Mouse (Mus musculus) embryonic facial prominence, embryonic 10.5 days (tissue): ENCODE measurements around the gene Btbd7. TPM values are rescaled to one million over a fixed set of nuclear protein-coding genes. Genes with fewer than 3 reads are reported as not detected.

ENCODE experiments used
- DNase-seq: peaks from one replicate; pipeline ENCODE4 v3.0.0-alpha.2; 2017; ENCODE audit warnings: low spot score
- H3K27ac ChIP-seq: fragments of 300-500 bp; sonication (generic); replicated peaks from 2 replicates; pipeline ENCODE4 v1.5.1; 2016; ENCODE audit warnings: mild to moderate bottlenecking
- H3K27me3 ChIP-seq: fragments of 300-500 bp; sonication (generic); replicated peaks from 2 replicates; pipeline ENCODE4 v1.6.1; 2016; ENCODE audit warnings: low read depth, mild to moderate bottlenecking; ENCODE audit not compliant: poor library complexity, severe bottlenecking
- H3K36me3 ChIP-seq: fragments of 300-500 bp; sonication (generic); replicated peaks from 2 replicates; pipeline ENCODE4 v1.6.1; 2016; ENCODE audit warnings: mild to moderate bottlenecking, moderate library complexity
- H3K4me1 ChIP-seq: fragments of 300-500 bp; sonication (generic); 2 replicates; pipeline ENCODE4 v1.6.1; 2016
- H3K4me3 ChIP-seq: fragments of 300-500 bp; sonication (generic); 2 replicates; pipeline ENCODE4 v1.5.1; 2016; ENCODE audit warnings: mild to moderate bottlenecking, moderate library complexity
- H3K9me3 ChIP-seq: fragments of 300-500 bp; sonication (generic); 2 replicates; pipeline ENCODE4 v1.6.1; 2016; ENCODE audit warnings: mild to moderate bottlenecking
- WGBS: fragments of 180-500 bp; shearing (Covaris S2); methylation state at CpG from one replicate; pipeline ENCODE4 v1.1.7; 2016; 5-methylcytosine and 5-hydroxymethylcytosine counted together
- polyA plus RNA-seq: library from polyadenylated mRNA; unstranded; fragments of >200 nt; fragmentation: Nextera tagmentation; extraction: Ambion mirVana; gene quantifications from 2 replicates; pipeline ENCODE4 v1.2.1, GENCODE M21; 2016

Btbd7 gene
- polyA plus RNA-seq, 1 experiment from 2014 or later = 19.5 TPM

DNA sequence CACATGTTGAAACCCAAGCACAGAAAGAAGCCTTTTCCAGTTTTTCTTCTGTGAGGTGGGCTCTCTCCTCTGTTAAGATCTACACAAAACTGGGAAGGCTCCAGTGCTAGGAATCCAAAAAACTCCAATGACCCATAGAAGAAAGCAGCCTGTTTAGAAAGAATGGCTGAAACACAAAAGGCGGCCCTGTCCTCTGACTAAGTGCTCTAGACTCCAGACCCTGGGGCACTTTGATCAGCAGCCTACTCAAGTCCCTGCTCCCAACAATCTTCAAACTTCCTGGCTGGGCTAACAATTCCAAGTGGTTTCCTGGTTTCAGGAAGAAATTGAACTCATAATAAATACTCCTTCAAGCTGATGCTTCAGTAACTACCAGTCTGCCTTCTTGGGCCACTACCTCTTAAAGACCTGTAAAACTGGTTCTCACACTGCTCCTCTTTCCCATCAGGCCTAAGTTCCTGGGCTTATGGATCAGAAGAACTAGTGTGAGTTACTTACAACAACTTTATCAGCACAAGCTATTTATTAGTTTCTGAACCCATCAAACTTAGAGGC is 45.4 kb downstream of the Btbd7 start:
- no peaks in the 10 kb centered on the region for H3K27me3 ChIP-seq
- no peaks in the 10 kb centered on the region for H3K9me3 ChIP-seq
- H3K27ac ChIP-seq = no peak overlapping the region
- no peaks in the 10 kb centered on the region for H3K4me1 ChIP-seq
- WGBS = 58% methylated on average over 1 of the region's 1 CpGs
- DNase-seq = no peak
- no peak overlapping the region for H3K4me3 ChIP-seq
- H3K36me3 ChIP-seq = peaks cover 24% of the 10 kb centered on the region

DNA sequence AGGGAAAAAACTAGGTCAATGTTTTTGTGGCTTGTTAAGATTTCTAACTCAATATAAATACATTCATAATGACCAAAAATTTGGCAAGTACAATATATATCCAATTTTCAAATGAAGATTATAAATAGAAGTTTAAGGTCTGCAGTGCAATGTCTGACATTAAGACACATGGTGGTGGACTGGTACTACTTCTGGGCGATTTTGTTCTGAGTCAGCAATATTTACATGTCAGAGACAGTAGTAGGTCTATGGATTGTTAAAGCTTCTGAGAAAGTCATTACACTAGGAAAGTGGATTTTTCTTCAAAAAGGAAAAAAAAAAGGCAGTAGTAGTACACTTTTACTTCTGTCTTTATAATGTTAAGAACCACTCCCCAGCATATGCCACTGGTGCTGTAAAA is 46.4 kb downstream of the Btbd7 start:
- Histone ChIP-seq H3K27me3 (no peaks in the 10 kb centered on the region), H3K4me3 (no peak overlapping the region), H3K9me3 (no peaks in the 10 kb centered on the region), H3K4me1 (no peaks in the 10 kb centered on the region), H3K27ac (no peak overlapping the region), H3K36me3 (peaks cover 17% of the 10 kb centered on the region)
- no peak for DNase-seq
- 91% methylated on average over 1 of the region's 1 CpGs for WGBS

DNA sequence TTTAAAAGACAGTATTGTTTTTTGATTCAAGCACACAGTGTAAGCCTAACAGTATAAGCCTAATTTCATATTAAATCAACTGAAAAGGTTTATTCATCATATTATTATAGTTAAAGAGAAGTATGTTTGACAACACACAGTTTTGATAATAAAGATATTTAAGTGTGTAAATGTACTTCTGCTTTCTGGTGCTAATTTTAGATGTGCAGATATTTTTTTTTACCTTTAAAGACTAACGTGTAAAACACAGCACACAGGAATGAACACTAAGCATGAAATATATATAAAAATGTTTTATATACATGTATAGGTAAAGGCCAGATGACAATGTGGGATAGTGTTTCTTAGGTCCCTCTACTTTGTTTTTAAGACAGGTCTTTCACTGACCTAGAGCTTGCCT is 51.2 kb downstream of the Btbd7 start:
- Histone ChIP-seq H3K4me3 (no peak overlapping the region), H3K36me3 (peaks cover 13% of the 10 kb centered on the region), H3K27ac (no peak overlapping the region), H3K9me3 (no peaks in the 10 kb centered on the region), H3K27me3 (no peaks in the 10 kb centered on the region), H3K4me1 (no peaks in the 10 kb centered on the region)
- 89% methylated on average over 1 of the region's 1 CpGs for WGBS
- no peak for DNase-seq

DNA sequence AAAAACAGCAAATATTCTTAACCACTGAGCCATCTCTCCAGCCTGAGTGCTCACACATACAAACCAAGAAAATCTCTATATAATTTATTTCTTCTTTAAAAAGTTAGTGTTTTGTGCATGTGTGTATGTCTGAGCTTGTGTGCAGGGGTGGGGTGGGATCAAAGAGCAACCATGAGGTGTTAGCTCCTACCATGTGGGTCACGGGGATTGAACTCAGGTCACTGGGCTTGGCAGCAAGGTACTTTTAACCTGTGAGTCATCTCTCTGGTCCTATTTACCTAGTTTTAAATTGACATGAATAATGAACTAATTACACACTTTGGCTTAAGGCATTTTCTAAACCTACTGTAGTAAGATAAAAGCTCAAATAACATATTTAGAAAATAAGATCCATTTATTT is 51.9 kb downstream of the Btbd7 start:
- Histone ChIP-seq H3K27me3 (no peaks in the 10 kb centered on the region), H3K4me3 (no peak overlapping the region), H3K27ac (no peak overlapping the region), H3K9me3 (no peaks in the 10 kb centered on the region), H3K4me1 (no peaks in the 10 kb centered on the region), H3K36me3 (peaks cover 13% of the 10 kb centered on the region)
- DNase-seq = no peak
- 96% methylated on average over 1 of the region's 1 CpGs for WGBS

DNA sequence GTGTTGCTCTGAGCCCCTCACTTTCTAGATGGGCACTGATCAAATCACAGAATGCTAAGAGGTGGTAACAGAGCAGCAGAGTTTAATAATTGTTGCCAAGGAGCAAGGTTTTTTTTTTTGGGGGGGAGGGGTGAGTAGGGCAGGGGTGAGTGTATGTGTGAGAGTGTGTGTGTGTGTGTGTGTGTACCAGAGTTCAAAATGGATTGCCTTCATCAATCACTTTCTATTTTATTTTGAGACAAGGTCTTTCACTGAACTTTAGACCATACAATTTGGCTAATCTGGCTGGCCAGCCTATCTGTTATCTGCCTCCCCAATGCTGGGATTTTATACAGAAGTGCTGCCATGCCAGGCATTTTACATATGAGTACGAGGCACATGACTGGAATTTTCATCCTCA is 63.4 kb downstream of the Btbd7 start:
- no peaks in the 10 kb centered on the region for H3K4me1 ChIP-seq
- H3K27ac ChIP-seq = no peak overlapping the region
- peaks cover 43% of the 10 kb centered on the region for H3K36me3 ChIP-seq
- no peaks in the 10 kb centered on the region for H3K9me3 ChIP-seq
- WGBS = 80% methylated on average over 1 of the region's 1 CpGs
- no peaks in the 10 kb centered on the region for H3K27me3 ChIP-seq
- no peak for DNase-seq
- H3K4me3 ChIP-seq = no peak overlapping the region

DNA sequence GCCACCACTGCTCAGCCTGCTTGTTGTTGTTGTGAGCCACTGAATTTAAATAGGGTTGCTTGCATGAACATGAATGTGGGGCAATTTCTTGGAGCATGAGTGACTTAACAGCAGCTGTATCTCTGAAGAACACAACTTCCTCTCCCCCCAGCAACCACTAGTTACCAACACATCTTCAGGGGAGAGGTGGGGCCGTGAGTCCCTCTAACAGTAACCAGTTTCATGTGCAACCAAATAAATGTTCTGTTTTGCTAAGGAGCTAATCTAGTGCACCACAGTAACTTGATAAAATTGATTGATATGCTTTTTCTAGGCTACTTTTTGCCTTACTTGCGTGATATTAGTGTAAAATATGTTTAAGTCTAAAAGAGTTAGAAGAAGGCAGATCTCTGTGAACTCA is 78.7 kb downstream of the Btbd7 start:
- Histone ChIP-seq H3K27me3 (no peaks in the 10 kb centered on the region), H3K27ac (no peak overlapping the region), H3K9me3 (no peaks in the 10 kb centered on the region), H3K4me3 (no peak overlapping the region), H3K4me1 (no peaks in the 10 kb centered on the region), H3K36me3 (peaks cover 50% of the 10 kb centered on the region)
- 88% methylated on average over 2 of the region's 2 CpGs for WGBS
- DNase-seq = no peak

DNA sequence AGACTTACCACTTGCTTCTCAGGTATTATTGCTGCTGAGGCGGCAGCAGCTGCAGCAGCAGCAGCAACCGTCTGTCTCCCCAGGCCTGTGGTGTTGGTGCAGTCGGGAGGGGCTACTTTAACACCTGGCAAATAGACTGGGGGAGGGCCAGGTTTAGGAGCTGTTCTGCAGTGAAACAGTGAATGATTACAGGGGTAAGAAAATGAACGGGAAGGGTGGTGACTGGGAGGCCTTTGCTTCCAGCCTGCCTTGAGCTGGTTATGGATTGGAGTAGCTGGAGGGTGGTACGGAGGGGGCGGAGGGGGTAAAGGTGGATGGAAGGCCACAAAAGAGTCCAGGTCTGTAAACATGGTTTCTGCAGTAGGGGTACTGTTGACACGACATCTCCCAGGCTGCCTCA is 90.3 kb downstream of the Btbd7 start:
- no peak for DNase-seq
- no peaks in the 10 kb centered on the region for H3K9me3 ChIP-seq
- no peaks in the 10 kb centered on the region for H3K27me3 ChIP-seq
- no peaks in the 10 kb centered on the region for H3K4me1 ChIP-seq
- WGBS = 90% methylated on average over 7 of the region's 7 CpGs
- H3K4me3 ChIP-seq = no peak overlapping the region
- H3K27ac ChIP-seq = no peak overlapping the region
- H3K36me3 ChIP-seq = peaks cover 99% of the 10 kb centered on the region

DNA sequence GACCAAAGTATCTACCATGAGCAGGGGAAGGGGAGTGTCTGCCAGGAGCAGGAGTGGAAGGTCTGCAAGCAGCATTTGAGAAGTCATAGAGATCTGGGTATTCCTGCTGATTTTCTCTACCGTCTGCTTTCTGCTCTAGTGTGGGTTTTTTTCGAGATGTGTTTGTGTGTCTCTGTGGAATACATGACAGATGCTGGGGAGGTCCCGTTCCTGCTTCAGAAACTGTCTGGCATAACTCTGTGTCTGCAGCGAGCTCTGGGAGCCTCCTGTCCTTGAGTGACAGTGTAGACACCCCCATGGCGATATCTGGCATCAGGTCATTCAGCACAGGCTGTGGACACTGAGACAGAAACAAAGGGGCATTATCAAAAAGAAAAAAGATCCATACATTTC is 92.7 kb downstream of the Btbd7 start:
- Histone ChIP-seq H3K27ac (no peak overlapping the region), H3K36me3 (peaks cover 90% of the 10 kb centered on the region), H3K4me3 (no peak overlapping the region), H3K27me3 (no peaks in the 10 kb centered on the region), H3K4me1 (no peaks in the 10 kb centered on the region), H3K9me3 (no peaks in the 10 kb centered on the region)
- DNase-seq = no peak
- 86% methylated on average over 5 of the region's 5 CpGs for WGBS

DNA sequence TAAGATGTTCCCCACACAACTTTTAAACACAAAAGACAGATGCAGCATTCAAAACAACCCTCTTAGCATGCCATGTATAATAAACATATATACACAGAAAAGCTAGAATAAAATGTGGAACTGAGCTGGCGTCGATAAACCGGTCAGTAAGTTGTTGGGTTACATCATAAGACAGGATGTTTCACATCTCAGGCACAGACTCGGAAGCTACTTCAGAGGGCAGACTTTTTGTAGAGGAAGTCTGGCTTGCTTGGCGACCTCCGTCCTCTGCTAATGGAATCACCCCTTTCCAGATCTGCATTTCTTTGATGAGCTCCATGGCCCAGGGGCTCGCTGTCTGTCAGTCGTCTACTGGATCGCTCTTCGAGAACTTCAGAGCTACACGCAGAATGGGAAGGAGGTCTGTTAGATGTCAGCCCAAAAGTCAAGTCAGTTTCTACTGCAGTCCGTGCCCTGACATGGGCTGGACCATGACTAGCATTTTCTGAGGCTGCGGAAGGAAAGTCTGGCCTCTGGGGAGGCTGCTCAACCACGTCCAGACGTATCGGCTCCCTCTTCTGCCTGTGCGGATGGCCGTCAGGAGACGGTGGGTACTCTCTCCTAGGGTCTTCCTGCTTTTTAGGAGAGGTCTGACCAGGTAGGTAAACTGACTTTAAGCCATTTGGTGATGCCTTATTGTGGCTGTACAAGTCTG is 93.2 kb downstream of the Btbd7 start:
- no peak overlapping the region for H3K4me3 ChIP-seq
- no peak for DNase-seq
- H3K4me1 ChIP-seq = no peaks in the 10 kb centered on the region
- peaks cover 84% of the 10 kb centered on the region for H3K36me3 ChIP-seq
- no peak overlapping the region for H3K27ac ChIP-seq
- H3K27me3 ChIP-seq = no peaks in the 10 kb centered on the region
- WGBS = 89% methylated on average over 19 of the region's 19 CpGs
- H3K9me3 ChIP-seq = no peaks in the 10 kb centered on the region

DNA sequence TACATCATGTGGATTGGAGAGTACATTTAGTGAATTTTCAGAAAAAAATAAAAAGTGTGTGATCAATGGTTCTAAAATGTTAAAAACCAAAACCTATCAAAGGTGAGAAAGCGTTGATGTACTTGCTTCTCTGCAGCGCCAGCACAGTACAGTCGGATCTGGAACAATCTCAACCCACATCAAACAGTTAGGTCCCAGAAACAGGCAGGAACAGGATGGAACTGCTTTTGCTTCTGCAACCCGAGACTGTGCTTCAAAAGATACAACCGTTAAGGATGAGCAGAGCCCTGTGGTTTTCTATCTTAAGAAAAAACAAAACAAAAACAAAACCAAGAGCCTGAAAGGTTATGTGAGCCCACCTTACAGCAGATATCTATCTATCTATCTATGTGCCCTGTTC is 95.4 kb downstream of the Btbd7 start:
- Histone ChIP-seq H3K9me3 (no peaks in the 10 kb centered on the region), H3K4me3 (no peak overlapping the region), H3K4me1 (no peaks in the 10 kb centered on the region), H3K27me3 (no peaks in the 10 kb centered on the region), H3K36me3 (peaks cover 71% of the 10 kb centered on the region), H3K27ac (no peak overlapping the region)
- no peak for DNase-seq
- 92% methylated on average over 5 of the region's 5 CpGs for WGBS

DNA sequence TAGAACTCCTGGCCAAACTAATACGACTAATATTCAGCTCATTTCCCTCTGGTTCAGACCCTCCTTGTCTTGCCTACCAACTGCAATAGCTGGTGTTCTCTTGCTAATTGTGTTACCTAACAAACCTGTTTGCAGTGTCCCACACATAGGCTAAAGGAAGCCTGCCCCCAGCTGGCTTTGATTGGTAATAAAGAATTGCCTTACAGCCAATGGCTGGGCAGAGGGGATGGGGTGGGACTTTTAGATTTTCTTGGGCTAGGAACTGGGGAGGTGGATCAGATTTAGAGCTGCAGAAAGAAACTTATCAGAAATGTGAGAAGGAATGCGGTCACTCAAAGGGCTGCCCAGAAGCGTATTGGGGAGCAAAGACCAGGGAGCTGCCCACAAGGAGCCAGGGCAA is 98.8 kb downstream of the Btbd7 start:
- Histone ChIP-seq H3K9me3 (no peaks in the 10 kb centered on the region), H3K27ac (no peak overlapping the region), H3K27me3 (no peaks in the 10 kb centered on the region), H3K36me3 (peaks cover 71% of the 10 kb centered on the region), H3K4me1 (no peaks in the 10 kb centered on the region), H3K4me3 (no peak overlapping the region)
- no peak for DNase-seq
- WGBS = 48% methylated on average over 3 of the region's 3 CpGs

DNA sequence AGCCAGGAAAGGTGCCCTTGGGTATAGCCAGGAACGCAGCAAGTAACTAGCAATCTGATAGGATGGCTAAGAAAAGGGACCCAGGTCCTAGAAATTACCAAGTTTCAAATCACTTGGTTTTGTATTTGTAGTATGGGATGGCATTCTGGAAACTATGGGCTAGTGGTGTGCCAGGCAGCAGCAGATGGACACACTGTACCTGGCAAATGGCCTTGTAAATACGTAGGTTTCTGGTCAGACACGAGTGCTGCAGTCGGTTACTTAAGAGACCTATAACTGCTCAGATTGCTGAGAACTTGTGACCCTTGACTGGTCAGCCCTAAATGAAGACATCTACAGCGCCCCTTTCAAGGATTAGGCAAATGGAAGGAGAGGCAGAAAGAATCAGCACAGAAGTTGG is 100.1 kb downstream of the Btbd7 start:
- H3K27ac ChIP-seq = no peak overlapping the region
- no peaks in the 10 kb centered on the region for H3K9me3 ChIP-seq
- 87% methylated on average over 5 of the region's 5 CpGs for WGBS
- no peaks in the 10 kb centered on the region for H3K4me1 ChIP-seq
- no peak overlapping the region for H3K4me3 ChIP-seq
- DNase-seq = no peak
- H3K36me3 ChIP-seq = peaks cover 70% of the 10 kb centered on the region
- H3K27me3 ChIP-seq = no peaks in the 10 kb centered on the region

DNA sequence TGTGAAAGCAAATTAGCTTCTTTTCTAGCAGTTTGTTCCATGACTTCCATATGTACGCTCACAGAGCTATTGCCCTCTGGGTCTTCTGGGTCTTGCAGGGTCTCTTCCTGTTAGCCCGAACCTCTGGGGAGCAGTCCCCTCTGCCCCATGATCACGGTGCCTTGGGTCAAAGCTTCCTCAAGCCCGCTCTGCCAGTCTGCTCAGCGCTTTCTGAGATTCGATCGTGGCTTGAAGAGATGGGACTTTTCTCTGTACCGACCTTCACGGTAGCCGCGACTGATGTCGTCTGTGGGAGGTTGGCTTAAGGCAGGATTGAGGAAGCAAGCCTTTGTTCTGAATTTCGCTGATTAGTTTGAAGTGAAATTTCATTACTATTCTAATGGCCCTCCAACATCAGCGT is 102.2 kb downstream of the Btbd7 start:
- Histone ChIP-seq H3K27me3 (no peaks in the 10 kb centered on the region), H3K4me1 (no peaks in the 10 kb centered on the region), H3K9me3 (no peaks in the 10 kb centered on the region; the same call in 1 of the 2 replicates), H3K36me3 (peaks cover 77% of the 10 kb centered on the region), H3K4me3 (no peak overlapping the region), H3K27ac (no peak overlapping the region)
- 93% methylated on average over 14 of the region's 14 CpGs for WGBS
- DNase-seq = no peak
